Mouse (Mus musculus) heart, postnatal 0 days (tissue): ENCODE measurements around the gene Hormad1.

ENCODE experiments used
- CTCF ChIP-seq: IDR thresholded peaks from 2 replicates; pipeline ENCODE4 v1.5.1; 2016; ENCODE audit warnings: antibody characterized with exemption, control low read depth, low read depth
- EP300 ChIP-seq: IDR thresholded peaks from 2 replicates; pipeline ENCODE4 v1.6.1; 2016; ENCODE audit warnings: antibody characterized with exemption, low read depth

DNA sequence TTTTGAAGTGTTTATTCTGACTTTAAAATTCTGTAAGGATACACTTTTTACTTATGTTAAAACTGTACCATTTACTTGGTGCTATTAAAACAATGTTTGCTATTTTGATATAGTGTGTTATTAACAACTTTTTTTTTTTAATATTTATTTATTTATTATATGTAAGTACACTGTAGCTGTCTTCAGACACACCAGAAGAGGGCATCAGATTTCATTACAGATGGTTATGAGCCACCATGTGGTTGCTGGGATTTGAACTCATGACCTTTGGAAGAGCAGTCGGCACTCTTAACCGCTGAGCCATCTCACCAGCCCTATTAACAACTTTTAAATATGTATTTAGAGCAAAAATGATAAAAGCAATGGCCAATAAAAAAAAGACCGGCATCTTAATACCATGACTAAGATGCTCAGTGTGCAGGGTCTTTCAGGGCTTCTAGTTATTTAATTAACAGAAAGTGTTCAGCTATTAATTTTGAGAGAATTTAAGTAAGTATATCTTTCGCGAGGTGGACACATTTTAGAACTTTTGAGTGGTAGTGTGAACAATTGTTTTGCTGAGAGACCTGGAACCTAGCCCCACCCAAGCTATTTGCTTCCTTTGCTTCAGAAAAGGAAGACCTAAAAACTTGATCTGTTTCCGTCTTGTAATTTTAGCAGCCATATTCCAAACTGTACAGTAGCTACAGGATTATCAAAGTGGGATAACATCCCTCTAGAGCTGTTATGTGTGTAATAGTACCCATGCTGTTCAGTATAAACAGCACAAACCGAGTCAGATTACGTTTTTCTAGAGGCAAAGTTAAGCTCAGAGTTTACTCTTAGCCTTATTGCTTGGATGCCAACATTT is 28.5 kb downstream of the Hormad1 start:
- TF ChIP-seq CTCF (no peak), EP300 (no peak)
